Mouse (Mus musculus): ENCODE measurements around the gene Zcchc4. TPM values are rescaled to one million over a fixed set of nuclear protein-coding genes. Genes with fewer than 3 reads are reported as not detected.
A peak's percentile ranks its signal among the peaks of the same experiment; 100 is the strongest.

Gene Zcchc4
- total and polyA plus RNA-seq, 3 experiments: 14.8 to 18.9 (median 17.2) TPM

DNA sequence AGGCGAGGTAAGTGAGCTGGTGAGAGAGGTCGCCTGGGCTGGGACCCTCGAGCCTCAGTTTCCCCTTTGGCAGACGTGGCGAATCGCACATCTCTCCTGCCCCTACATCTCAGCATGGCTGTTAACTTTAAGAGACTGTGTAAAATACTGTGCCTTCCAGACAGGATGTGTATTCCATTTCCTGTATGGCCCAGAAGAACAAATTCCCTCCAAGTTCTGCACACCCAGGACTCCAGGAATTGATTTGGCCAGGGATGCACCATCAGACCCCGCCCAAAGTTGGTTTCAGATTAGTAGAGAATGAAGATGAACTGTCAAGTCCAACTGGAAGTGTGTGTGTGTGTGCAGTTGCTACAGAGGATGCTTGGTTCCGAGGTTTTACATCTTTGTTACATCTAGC is 59.2 kb downstream of the Zcchc4 start:
- H3K36me3 ChIP-seq (replicated peaks in 1 of 2; ENCODE audit: control insufficient read depth in 1 of 2, insufficient read depth in 1 of 2, low read length in 1 of 2): peaks cover 12 to 30% of the 10 kb centered on the region in 2 experiments
- H3K4me1 ChIP-seq (ENCODE audit: control insufficient read depth in 1 of 2, insufficient read depth in 2 of 2): peaks cover 2 to 25% of the 10 kb centered on the region in 2 experiments; a peak in 3 of 4 replicates
- no peaks in the 10 kb centered on the region for H3K9me3 ChIP-seq (replicated peaks; ENCODE audit: low read length)
- peak overlapping the region; percentile 85 to 97 (median 92) for H3K4me3 ChIP-seq (replicated peaks in 1 of 3; ENCODE audit: low read depth in 2 of 3, low read length in 2 of 3, poor library complexity in 1 of 3)
- H3K9ac ChIP-seq (ENCODE audit: insufficient read depth, low read depth): peak overlapping the region; percentile 74
- dilution Hi-C loops (cut with MboI; ENCODE audit: extremely low pct_ligation_motif_present, extremely low pct_unique_long_range_greater_than_20kb, low sequenced_read_pairs) (no loop called here), in situ Hi-C loops (cut with MboI; ENCODE audit: low pct_ligation_motif_present, low pct_unique_long_range_greater_than_20kb, low sequenced_read_pairs) (no loop called here)
- peaks cover 27% of the 10 kb centered on the region for H3K79me2 ChIP-seq (replicated peaks; ENCODE audit: control insufficient read depth, extremely low read depth, insufficient read depth, poor library complexity, severe bottlenecking)
- DNase-seq (ENCODE audit: extremely low read depth): peak; percentile 14
- H3K27ac ChIP-seq (ENCODE audit: insufficient read depth, low read depth): peak overlapping the region; percentile 40; the same call in 1 of the 2 replicates
- TF ChIP-seq SIN3A (IDR thresholded peaks at IDR 0.05; ENCODE audit: low read length) (peak; percentile 17), MAX (IDR thresholded peaks at IDR 0.05; ENCODE audit: low read length) (no peak)
- no peaks in the 10 kb centered on the region for H3K27me3 ChIP-seq (replicated peaks)
- peak overlapping the region; percentile 74 for H3K4me2 ChIP-seq (ENCODE audit: insufficient read depth, low read depth, poor library complexity, severe bottlenecking)

DNA sequence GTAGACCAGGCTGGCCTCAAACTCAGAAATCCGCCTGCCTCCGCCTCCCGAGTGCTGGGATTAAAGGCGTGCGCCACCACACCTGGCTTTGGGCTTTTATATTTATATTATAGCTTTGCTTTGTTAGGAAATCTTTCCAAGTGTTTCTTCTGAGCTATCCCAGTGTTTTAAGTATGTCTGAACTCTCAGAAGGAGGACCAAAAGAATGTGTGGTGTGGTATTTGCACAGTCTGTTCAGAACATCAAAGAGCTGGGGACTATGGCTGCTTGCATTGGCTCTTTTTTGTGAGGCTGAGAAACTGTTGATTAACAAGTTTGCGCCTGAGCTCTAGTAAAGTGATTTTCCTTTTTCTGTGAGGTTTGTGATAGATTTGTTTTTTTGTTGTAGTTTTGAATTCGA is 69.1 kb downstream of the Zcchc4 start:
- no peak overlapping the region for H3K27ac ChIP-seq (ENCODE audit: insufficient read depth, low read depth)
- H3K9me3 ChIP-seq (replicated peaks; ENCODE audit: low read length): no peaks in the 10 kb centered on the region
- no peak overlapping the region for H3K4me2 ChIP-seq (ENCODE audit: insufficient read depth, low read depth, poor library complexity, severe bottlenecking)
- no peak for TF ChIP-seq CTCF (conservative IDR thresholded peaks at IDR 0.05 in 1 of 2, IDR thresholded peaks at IDR 0.05 in 1 of 2; ENCODE audit: low read depth in 2 of 2, low read length in 2 of 2)
- TF ChIP-seq ETS1 (conservative IDR thresholded peaks at IDR 0.05; ENCODE audit: low read depth, low read length): no peak
- TF ChIP-seq GABPA (IDR thresholded peaks at IDR 0.05; ENCODE audit: insufficient replicate concordance, low read depth, low read length): no peak
- no peak for TF ChIP-seq KAT2A (IDR thresholded peaks at IDR 0.05; ENCODE audit: insufficient replicate concordance, low read length)
- TF ChIP-seq E2F4 (IDR thresholded peaks at IDR 0.05; ENCODE audit: insufficient replicate concordance, low read depth, low read length): no peak
- TF ChIP-seq EP300 (IDR thresholded peaks at IDR 0.05; ENCODE audit: low read length): no peak
- TF ChIP-seq RCOR1 (conservative IDR thresholded peaks at IDR 0.05; ENCODE audit: low read depth, low read length): no peak
- no peak for TF ChIP-seq POLR2AphosphoS2 (IDR thresholded peaks at IDR 0.05; ENCODE audit: low read depth, low read length)
- TF ChIP-seq ZKSCAN1 (IDR thresholded peaks at IDR 0.05; ENCODE audit: borderline replicate concordance, low read depth, low read length): no peak
- TF ChIP-seq BHLHE40 (IDR thresholded peaks at IDR 0.05; ENCODE audit: low read depth, low read length): no peak
- H3K79me2 ChIP-seq (replicated peaks; ENCODE audit: control insufficient read depth, extremely low read depth, insufficient read depth, poor library complexity, severe bottlenecking): no peaks in the 10 kb centered on the region
- H3K27me3 ChIP-seq (replicated peaks): no peaks in the 10 kb centered on the region
- H3K36me3 ChIP-seq (replicated peaks in 1 of 2; ENCODE audit: control insufficient read depth in 1 of 2, insufficient read depth in 1 of 2, low read length in 1 of 2): peaks cover 39 to 77% of the 10 kb centered on the region in 2 experiments
- dilution Hi-C loops (cut with MboI; ENCODE audit: extremely low pct_ligation_motif_present, extremely low pct_unique_long_range_greater_than_20kb, low sequenced_read_pairs): no loop called here
- H3K9ac ChIP-seq (ENCODE audit: insufficient read depth, low read depth): no peak overlapping the region
- in situ Hi-C loops (cut with MboI; ENCODE audit: low pct_ligation_motif_present, low pct_unique_long_range_greater_than_20kb, low sequenced_read_pairs): no loop called here
- no peak overlapping the region for H3K4me3 ChIP-seq (replicated peaks in 1 of 3; ENCODE audit: low read depth in 2 of 3, low read length in 2 of 3, poor library complexity in 1 of 3)
- no peak for DNase-seq (ENCODE audit: extremely low read depth)
- H3K4me1 ChIP-seq (ENCODE audit: control insufficient read depth in 1 of 2, insufficient read depth in 2 of 2): no peaks in the 10 kb centered on the region

- Histone ChIP-seq H3K9me3 (replicated peaks; ENCODE audit: low read length) (no peaks in the 10 kb centered on the region), H3K27me3 (replicated peaks) (no peaks in the 10 kb centered on the region), H3K4me3 (replicated peaks in 1 of 3; ENCODE audit: low read depth in 2 of 3, low read length in 2 of 3, poor library complexity in 1 of 3) (no peak overlapping the region), H3K4me2 (ENCODE audit: insufficient read depth, low read depth, poor library complexity, severe bottlenecking) (no peak overlapping the region), H3K27ac (ENCODE audit: insufficient read depth, low read depth) (no peak overlapping the region), H3K9ac (ENCODE audit: insufficient read depth, low read depth) (no peak overlapping the region), H3K4me1 (ENCODE audit: control insufficient read depth in 1 of 2, insufficient read depth in 2 of 2) (peaks cover 0 to 3% of the 10 kb centered on the region in 2 experiments; a peak in 1 of 4 replicates), H3K79me2 (replicated peaks; ENCODE audit: control insufficient read depth, extremely low read depth, insufficient read depth, poor library complexity, severe bottlenecking) (no peaks in the 10 kb centered on the region), H3K36me3 (replicated peaks in 1 of 2; ENCODE audit: control insufficient read depth in 1 of 2, insufficient read depth in 1 of 2, low read length in 1 of 2) (peaks cover 49 to 67% of the 10 kb centered on the region in 2 experiments)
- in situ Hi-C loops (cut with MboI; ENCODE audit: low pct_ligation_motif_present, low pct_unique_long_range_greater_than_20kb, low sequenced_read_pairs) (no loop called here), dilution Hi-C loops (cut with MboI; ENCODE audit: extremely low pct_ligation_motif_present, extremely low pct_unique_long_range_greater_than_20kb, low sequenced_read_pairs) (no loop called here)
- peak; percentile 34 for DNase-seq (ENCODE audit: extremely low read depth)
- TF ChIP-seq MAFK (IDR thresholded peaks at IDR 0.05; ENCODE audit: insufficient replicate concordance, low read length) (peak; percentile 33; the same call in 1 of the 2 replicates), MAX (IDR thresholded peaks at IDR 0.05; ENCODE audit: low read length) (peak; percentile 72), TCF12 (IDR thresholded peaks at IDR 0.05; ENCODE audit: low read depth, low read length) (peak; percentile 40; the same call in 1 of the 2 replicates), MXI1 (IDR thresholded peaks at IDR 0.05; ENCODE audit: low read depth, low read length) (peak; percentile 69; the same call in 1 of the 2 replicates), JUND (conservative IDR thresholded peaks at IDR 0.05; ENCODE audit: low read depth, low read length) (no peak), MYC (IDR thresholded peaks at IDR 0.05; ENCODE audit: low read depth, low read length) (peak; percentile 90), NRF1 (IDR thresholded peaks at IDR 0.05; ENCODE audit: low read depth, low read length) (peak; percentile 51), JUN (IDR thresholded peaks at IDR 0.05; ENCODE audit: insufficient read depth, low read depth, low read length) (no peak), CTCF (conservative IDR thresholded peaks at IDR 0.05 in 1 of 2, IDR thresholded peaks at IDR 0.05 in 1 of 2; ENCODE audit: low read depth in 2 of 2, low read length in 2 of 2) (peak in 1 of 2 experiments; percentile 50; a peak in 2 of 4 replicates), IRF4 (IDR thresholded peaks at IDR 0.05; ENCODE audit: low read depth, low read length) (no peak)
These were observed 80.5 kb downstream of the Zcchc4 start for GRCm38 (mm10) chr5:52855727-52856126.
